Mouse (Mus musculus) layer of hippocampus, adult 8-10 months (tissue): ENCODE data around the gene Caskin2. TPM values are rescaled to one million over a fixed set of nuclear protein-coding genes. Genes with fewer than 3 reads are reported as not detected.
A peak's percentile ranks its signal among the peaks of the same experiment; 100 is the strongest.

Experiments
- DNase-seq, 2 experiments: peaks; one replicate each; pipeline ENCODE4 v3.0.0; 2022; ENCODE audit warnings: low spot score in 2 of 2
- total RNA-seq, 4 experiments: library from RNA; stranded (reverse); gene quantifications; 2 replicates each; pipeline ENCODE4 v1.2.4; 2022

Caskin2 gene
- total RNA-seq, 4 experiments from 2014 or later = 17.1 to 21.7 (median 20.0) TPM

GRCm38 (mm10) chr11:115807306-115807705 is 6.1 kb downstream of the Caskin2 start:
- no peak for DNase-seq

- no peak for DNase-seq
Observed at GRCm38 (mm10) chr11:115806154-115806553, 7.3 kb downstream of the Caskin2 start.

- DNase-seq = no peak
Observed at GRCm38 (mm10) chr11:115805005-115805404, 8.4 kb downstream of the Caskin2 start.

GRCm38 (mm10) chr11:115803072-115803709 is 10.2 kb downstream of the Caskin2 start:
- DNase-seq = no peak

GRCm38 (mm10) chr11:115800981-115801380 is 12.5 kb downstream of the Caskin2 start:
- DNase-seq = no peak

- DNase-seq = no peak
Observed at GRCm38 (mm10) chr11:115797665-115798064, 15.8 kb downstream of the Caskin2 start.

GRCm38 (mm10) chr11:115796898-115797297 is 16.5 kb downstream of the Caskin2 start:
- DNase-seq = no peak

GRCm38 (mm10) chr11:115792353-115792752 is 21.1 kb downstream of the Caskin2 start:
- DNase-seq = no peak

GRCm38 (mm10) chr11:115791919-115792318 is 21.5 kb downstream of the Caskin2 start:
- no peak for DNase-seq

GRCm38 (mm10) chr11:115789787-115790186 is 23.7 kb downstream of the Caskin2 start:
- DNase-seq = no peak

GRCm38 (mm10) chr11:115786473-115786872 is 27.0 kb downstream of the Caskin2 start:
- DNase-seq = no peak

- peak in 1 of 2 experiments; percentile 59 for DNase-seq
Observed at GRCm38 (mm10) chr11:115780141-115781070, 33.0 kb downstream of the Caskin2 start.

GRCm38 (mm10) chr11:115779038-115779571 is 34.3 kb downstream of the Caskin2 start:
- peak; percentile 48 to 77 for DNase-seq

GRCm38 (mm10) chr11:115777487-115778335 is 35.7 kb downstream of the Caskin2 start:
- DNase-seq = peak in 1 of 2 experiments; percentile 3

GRCm38 (mm10) chr11:115776954-115777353 is 36.5 kb downstream of the Caskin2 start:
- no peak for DNase-seq

- DNase-seq = no peak
Observed at GRCm38 (mm10) chr11:115775821-115776665, 37.4 kb downstream of the Caskin2 start.

- no peak for DNase-seq
Observed at GRCm38 (mm10) chr11:115774653-115775052, 38.8 kb downstream of the Caskin2 start.

GRCm38 (mm10) chr11:115768896-115769295 is 44.5 kb downstream of the Caskin2 start:
- no peak for DNase-seq

- no peak for DNase-seq
Observed at GRCm38 (mm10) chr11:115766981-115767380, 46.5 kb downstream of the Caskin2 start.

GRCm38 (mm10) chr11:115766356-115766943 is 47.0 kb downstream of the Caskin2 start:
- DNase-seq = no peak
